Mouse (Mus musculus): Measurements from ENCODE around the gene Abi3. TPM values are rescaled to one million over a fixed set of nuclear protein-coding genes. Genes with fewer than 3 reads are reported as not detected.

The Abi3 gene
- polyA plus RNA-seq, 1 experiment from 2014 or later = 1.9 TPM

- under 1% methylated on average over 35 of the region's 35 CpGs for WGBS
- Histone ChIP-seq H3K9ac (peak overlapping the region; percentile 60), H3K4me1 (replicated peaks; ENCODE audit: control insufficient read depth, insufficient read depth, low read length) (0 out of 2 replicates have a peak, but pooled peaks cover 11% of the 10 kb centered on the region), H3K27me3 (ENCODE audit: control insufficient read depth, insufficient read depth, low read length) (no peaks in the 10 kb centered on the region), H3K9me3 (ENCODE audit: control insufficient read depth, low read length) (no peaks in the 10 kb centered on the region), H3K4me3 (replicated peaks; ENCODE audit: low read length) (peak overlapping the region; percentile 49), H3K36me3 (replicated peaks; ENCODE audit: control insufficient read depth, insufficient read depth) (no peaks in the 10 kb centered on the region), H3K4me2 (replicated peaks) (peak overlapping the region; percentile 64), H3K27ac (peak overlapping the region; percentile 88)
- peak; percentile 66 for DNase-seq (ENCODE audit: low spot score)
- peak; percentile 64 for ATAC-seq (ENCODE audit: low FRiP score)
Observed at GRCm38 (mm10) chr11:95859468-95859855, 17.2 kb upstream of the Abi3 start.

DNA sequence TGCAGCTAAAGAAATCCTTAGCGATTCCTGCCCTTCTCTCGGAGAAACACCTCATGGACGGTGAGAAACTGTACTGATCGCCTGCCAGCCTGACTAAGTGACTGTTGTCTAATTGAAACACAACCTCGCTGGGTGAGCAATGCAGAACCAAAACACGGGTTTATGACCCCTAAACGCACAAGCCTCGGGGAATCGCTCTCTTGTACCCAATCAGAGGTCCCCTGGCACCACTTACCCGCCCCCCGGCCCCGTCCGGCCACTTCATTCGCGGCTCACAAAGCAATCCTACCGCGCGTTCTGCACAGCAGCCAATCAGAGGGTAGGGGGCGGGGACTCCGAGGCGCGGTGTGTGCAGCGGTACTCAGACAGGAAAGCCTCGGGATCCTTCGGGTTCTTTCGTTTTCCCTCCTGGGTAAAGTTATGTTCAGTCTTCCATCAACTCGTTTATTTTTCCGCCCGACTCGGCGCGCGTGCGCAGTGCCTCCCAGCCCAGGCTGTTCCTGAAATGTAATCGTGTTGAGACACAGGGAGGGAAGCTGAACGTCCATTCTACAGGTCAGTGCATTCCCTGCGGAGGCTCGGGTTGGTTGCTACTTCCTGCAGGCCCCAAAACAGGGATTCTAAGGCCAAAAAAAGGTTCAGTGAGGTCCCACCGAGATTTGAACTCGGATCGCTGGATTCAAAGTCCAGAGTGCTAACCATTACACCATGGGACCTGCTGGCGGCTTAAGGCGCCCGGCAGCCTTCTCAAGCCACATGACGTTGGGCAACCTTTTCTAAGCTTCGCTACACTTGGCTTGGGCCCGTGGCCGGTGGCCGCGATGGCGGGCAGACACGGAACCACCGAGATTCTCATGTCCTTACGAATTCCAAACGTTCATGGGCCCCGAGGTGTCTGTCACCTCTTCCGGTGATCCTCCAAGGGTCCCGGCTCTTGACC lies 16.5 kb upstream of the Abi3 start:
- H3K9me3 ChIP-seq (ENCODE audit: control insufficient read depth, low read length) = no peaks in the 10 kb centered on the region
- peak overlapping the region; percentile 49 for H3K4me3 ChIP-seq (replicated peaks; ENCODE audit: low read length)
- no peaks in the 10 kb centered on the region for H3K27me3 ChIP-seq (ENCODE audit: control insufficient read depth, insufficient read depth, low read length)
- DNase-seq (ENCODE audit: low spot score) (peak; percentile 100), ATAC-seq (ENCODE audit: low FRiP score) (peak; percentile 98)
- peak overlapping the region; percentile 63 for H3K9ac ChIP-seq
- 0 out of 2 replicates have a peak, but pooled peaks cover 11% of the 10 kb centered on the region for H3K4me1 ChIP-seq (replicated peaks; ENCODE audit: control insufficient read depth, insufficient read depth, low read length)
- WGBS = under 1% methylated on average over 58 of the region's 58 CpGs
- peak overlapping the region; percentile 88 for H3K27ac ChIP-seq
- peak overlapping the region; percentile 64 for H3K4me2 ChIP-seq (replicated peaks)
- no peaks in the 10 kb centered on the region for H3K36me3 ChIP-seq (replicated peaks; ENCODE audit: control insufficient read depth, insufficient read depth)

DNA sequence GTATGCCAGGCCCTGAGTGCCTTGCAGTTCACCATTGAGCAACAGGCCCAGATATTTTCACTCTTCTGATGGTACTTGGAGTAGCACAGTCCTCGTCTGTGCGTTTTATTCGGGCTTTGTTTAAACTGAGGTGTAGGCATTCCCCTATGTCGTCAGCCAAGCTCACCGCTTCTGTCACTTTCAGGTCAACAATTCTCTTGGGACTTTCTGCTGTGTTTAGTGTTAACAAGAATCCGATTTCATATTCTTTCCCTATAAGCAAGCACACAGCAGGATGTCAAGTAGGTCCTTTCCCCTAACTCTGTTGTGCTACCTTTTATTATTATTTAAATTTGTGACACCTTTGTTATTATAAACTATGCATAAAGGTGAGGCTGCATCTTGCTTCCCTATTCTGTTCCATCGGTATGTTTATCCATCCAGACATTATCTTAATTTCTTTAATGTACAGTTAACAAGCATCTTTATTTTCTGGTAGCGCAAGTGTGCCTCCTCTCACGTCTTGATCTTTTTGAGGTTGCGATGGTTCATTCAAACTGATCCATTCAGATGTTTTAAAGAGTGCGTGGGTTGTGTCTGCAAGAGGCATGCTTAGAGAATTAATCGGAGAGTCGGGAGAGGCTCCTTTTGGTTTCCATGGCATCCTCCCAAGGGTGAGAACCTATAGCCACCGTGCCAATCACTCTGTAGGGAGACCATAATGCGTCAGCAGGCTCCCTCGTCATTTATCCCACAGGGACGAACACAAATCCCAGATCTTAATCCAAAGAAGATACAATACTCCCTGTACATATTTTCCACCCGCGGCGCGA lies 15.6 kb upstream of the Abi3 start:
- H3K36me3 ChIP-seq (replicated peaks; ENCODE audit: control insufficient read depth, insufficient read depth) = no peaks in the 10 kb centered on the region
- 14% methylated on average over 21 of the region's 21 CpGs for WGBS
- no peaks in the 10 kb centered on the region for H3K27me3 ChIP-seq (ENCODE audit: control insufficient read depth, insufficient read depth, low read length)
- peak overlapping the region; percentile 88 for H3K27ac ChIP-seq
- no peaks in the 10 kb centered on the region for H3K9me3 ChIP-seq (ENCODE audit: control insufficient read depth, low read length)
- H3K4me3 ChIP-seq (replicated peaks; ENCODE audit: low read length) = peak overlapping the region; percentile 49
- ATAC-seq (ENCODE audit: low FRiP score) (no peak), DNase-seq (ENCODE audit: low spot score) (peak; percentile 34)
- H3K9ac ChIP-seq = peak overlapping the region; percentile 63
- H3K4me1 ChIP-seq (replicated peaks; ENCODE audit: control insufficient read depth, insufficient read depth, low read length) = 0 out of 2 replicates have a peak, but pooled peaks cover 11% of the 10 kb centered on the region
- H3K4me2 ChIP-seq (replicated peaks) = peak overlapping the region; percentile 64

- Histone ChIP-seq H3K9me3 (ENCODE audit: control insufficient read depth, low read length) (no peaks in the 10 kb centered on the region), H3K4me3 (replicated peaks; ENCODE audit: low read length) (no peak overlapping the region), H3K27ac (no peak overlapping the region), H3K27me3 (ENCODE audit: control insufficient read depth, insufficient read depth, low read length) (no peaks in the 10 kb centered on the region), H3K4me1 (replicated peaks; ENCODE audit: control insufficient read depth, insufficient read depth, low read length) (0 out of 2 replicates have a peak, but pooled peaks cover 11% of the 10 kb centered on the region), H3K9ac (no peak overlapping the region), H3K36me3 (replicated peaks; ENCODE audit: control insufficient read depth, insufficient read depth) (no peaks in the 10 kb centered on the region), H3K4me2 (replicated peaks) (peak overlapping the region; percentile 64; the same call in 1 of the 2 replicates)
- WGBS = 79% methylated on average over 4 of the region's 4 CpGs
- no peak for DNase-seq (ENCODE audit: low spot score)
- ATAC-seq (ENCODE audit: low FRiP score) = no peak
Observed at GRCm38 (mm10) chr11:95857306-95857705, 15.0 kb upstream of the Abi3 start.

- Histone ChIP-seq H3K4me1 (replicated peaks; ENCODE audit: control insufficient read depth, insufficient read depth, low read length) (0 out of 2 replicates have a peak, but pooled peaks cover 8% of the 10 kb centered on the region), H3K27ac (no peak overlapping the region), H3K27me3 (ENCODE audit: control insufficient read depth, insufficient read depth, low read length) (no peaks in the 10 kb centered on the region), H3K9ac (no peak overlapping the region), H3K36me3 (replicated peaks; ENCODE audit: control insufficient read depth, insufficient read depth) (no peaks in the 10 kb centered on the region), H3K9me3 (ENCODE audit: control insufficient read depth, low read length) (no peaks in the 10 kb centered on the region), H3K4me3 (replicated peaks; ENCODE audit: low read length) (no peak overlapping the region), H3K4me2 (replicated peaks) (no peak overlapping the region)
- no peak for DNase-seq (ENCODE audit: low spot score)
- no peak for ATAC-seq (ENCODE audit: low FRiP score)
- WGBS = 67% methylated on average over 5 of the region's 5 CpGs
Observed at GRCm38 (mm10) chr11:95853684-95854083, 11.4 kb upstream of the Abi3 start.

DNA sequence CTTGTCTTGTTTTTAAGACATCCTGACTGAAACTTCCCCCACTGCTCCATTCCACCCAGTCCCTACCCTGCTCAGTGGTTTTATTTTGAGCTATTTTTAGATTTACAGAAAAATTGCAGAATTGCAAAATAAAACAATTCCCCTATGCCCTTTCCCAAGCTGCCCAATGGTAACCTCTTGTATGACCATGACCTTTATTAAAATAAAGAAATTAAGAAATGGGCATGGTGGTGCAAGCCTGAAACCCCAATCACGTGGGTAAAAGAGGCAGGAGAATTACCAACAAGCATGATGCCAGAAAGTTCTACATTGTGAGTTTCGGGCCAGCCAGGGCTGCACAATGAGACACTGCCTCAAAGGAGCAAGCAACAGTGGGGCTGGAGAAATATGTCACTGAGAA lies 8.6 kb upstream of the Abi3 start:
- Histone ChIP-seq H3K27me3 (ENCODE audit: control insufficient read depth, insufficient read depth, low read length) (no peaks in the 10 kb centered on the region), H3K4me2 (replicated peaks) (no peak overlapping the region), H3K9me3 (ENCODE audit: control insufficient read depth, low read length) (no peaks in the 10 kb centered on the region), H3K4me1 (replicated peaks; ENCODE audit: control insufficient read depth, insufficient read depth, low read length) (no peaks in the 10 kb centered on the region), H3K4me3 (replicated peaks; ENCODE audit: low read length) (no peak overlapping the region), H3K36me3 (replicated peaks; ENCODE audit: control insufficient read depth, insufficient read depth) (no peaks in the 10 kb centered on the region), H3K27ac (no peak overlapping the region), H3K9ac (no peak overlapping the region)
- 72% methylated on average over 2 of the region's 2 CpGs for WGBS
- ATAC-seq (ENCODE audit: low FRiP score) (no peak), DNase-seq (ENCODE audit: low spot score) (no peak)

- H3K27me3 ChIP-seq (ENCODE audit: control insufficient read depth, insufficient read depth, low read length) = no peaks in the 10 kb centered on the region
- H3K4me3 ChIP-seq (replicated peaks; ENCODE audit: low read length) = no peak overlapping the region
- H3K4me2 ChIP-seq (replicated peaks) = no peak overlapping the region
- no peaks in the 10 kb centered on the region for H3K36me3 ChIP-seq (replicated peaks; ENCODE audit: control insufficient read depth, insufficient read depth)
- WGBS = 74% methylated on average over 4 of the region's 4 CpGs
- H3K9ac ChIP-seq = no peak overlapping the region
- DNase-seq (ENCODE audit: low spot score) (no peak), ATAC-seq (ENCODE audit: low FRiP score) (no peak)
- H3K4me1 ChIP-seq (replicated peaks; ENCODE audit: control insufficient read depth, insufficient read depth, low read length) = no peaks in the 10 kb centered on the region
- H3K27ac ChIP-seq = no peak overlapping the region
- H3K9me3 ChIP-seq (ENCODE audit: control insufficient read depth, low read length) = no peaks in the 10 kb centered on the region
Observed at GRCm38 (mm10) chr11:95844935-95845334, 2.7 kb upstream of the Abi3 start.

- 60% methylated on average over 6 of the region's 6 CpGs for WGBS
- Histone ChIP-seq H3K4me1 (replicated peaks; ENCODE audit: control insufficient read depth, insufficient read depth, low read length) (no peaks in the 10 kb centered on the region), H3K27ac (no peak overlapping the region), H3K4me3 (replicated peaks; ENCODE audit: low read length) (no peak overlapping the region), H3K9ac (no peak overlapping the region), H3K9me3 (ENCODE audit: control insufficient read depth, low read length) (no peaks in the 10 kb centered on the region), H3K4me2 (replicated peaks) (no peak overlapping the region), H3K27me3 (ENCODE audit: control insufficient read depth, insufficient read depth, low read length) (no peaks in the 10 kb centered on the region), H3K36me3 (replicated peaks; ENCODE audit: control insufficient read depth, insufficient read depth) (no peaks in the 10 kb centered on the region)
- DNase-seq (ENCODE audit: low spot score) = no peak
- no peak for ATAC-seq (ENCODE audit: low FRiP score)
Observed at GRCm38 (mm10) chr11:95843421-95843950, 1.2 kb upstream of the Abi3 start.

- ATAC-seq (ENCODE audit: low FRiP score) (no peak), DNase-seq (ENCODE audit: low spot score) (no peak)
- 80% methylated on average over 5 of the region's 5 CpGs for WGBS
- Histone ChIP-seq H3K4me1 (replicated peaks; ENCODE audit: control insufficient read depth, insufficient read depth, low read length) (no peaks in the 10 kb centered on the region), H3K9ac (no peak overlapping the region), H3K4me2 (replicated peaks) (no peak overlapping the region), H3K9me3 (ENCODE audit: control insufficient read depth, low read length) (no peaks in the 10 kb centered on the region), H3K27me3 (ENCODE audit: control insufficient read depth, insufficient read depth, low read length) (no peaks in the 10 kb centered on the region), H3K36me3 (replicated peaks; ENCODE audit: control insufficient read depth, insufficient read depth) (no peaks in the 10 kb centered on the region), H3K4me3 (replicated peaks; ENCODE audit: low read length) (no peak overlapping the region), H3K27ac (no peak overlapping the region)
Observed at GRCm38 (mm10) chr11:95842953-95843352, 677 bp upstream of the Abi3 start.
